Mouse (Mus musculus) erythroblast, embryonic 14.5 days (primary cell): ENCODE results near the gene Eif2s2.

Experiments used
- GATA1 ChIP-seq: IDR thresholded peaks from 2 replicates; pipeline ENCODE4 v1.6.1; 2012; ENCODE audit warnings: low read length, inconsistent platforms, mixed read lengths
- TAL1 ChIP-seq: IDR thresholded peaks from 3 replicates; pipeline ENCODE4 v1.6.1; 2012; ENCODE audit warnings: low read length, inconsistent platforms, mixed read lengths

DNA sequence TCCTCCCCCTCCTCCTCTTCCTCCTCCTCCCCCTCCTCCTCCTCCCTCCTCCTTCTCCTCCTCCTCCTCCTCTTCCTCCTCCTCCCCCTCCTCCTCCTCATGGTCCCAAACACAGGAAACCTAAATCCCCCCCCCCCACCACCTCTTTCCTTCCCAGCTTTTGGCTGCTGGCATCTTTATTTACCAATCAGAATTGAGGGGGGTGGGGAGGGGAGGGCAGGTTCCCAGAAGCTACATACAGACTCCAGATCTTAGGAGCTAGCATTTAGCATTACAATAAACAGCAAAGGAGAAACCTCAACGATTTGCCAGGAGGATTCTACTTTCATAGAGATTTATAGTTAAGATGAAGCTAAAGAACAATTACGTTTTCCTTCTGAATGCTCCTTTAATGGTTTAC is 13.1 kb upstream of the Eif2s2 start:
- TF ChIP-seq TAL1 (no peak), GATA1 (no peak)
